In genomic region chr7:97303614-97304013, GRCm38 (mm10) we compare ENCODE assay signal across 25 mouse cellular contexts. TPM values are rescaled to one million over a fixed set of nuclear protein-coding genes. Genes with fewer than 3 reads are reported as not detected.
A peak's percentile ranks its signal among the peaks of the same experiment; 100 is the strongest.
DNase-seq lines count a peak whose midpoint lies in the region; ATAC-seq and TF ChIP-seq lines count a peak whose summit lies in the region.
"Had no signal": no experiment of that assay in that cellular context is flagged by ENCODE, and none has a peak within 500 bp of the region (broad histone marks: within the 10 kb centered on the region; RNA-seq: fewer than 3 reads in every experiment).

No protein-coding gene starts in this region.

- no peak for TF ChIP-seq EP300 in heart, adult 2 months (IDR thresholded peaks at IDR 0.05; ENCODE audit: insufficient read depth, low read depth, low read length)
- no peak for TF ChIP-seq EP300 in liver, postnatal 0 days (IDR thresholded peaks at IDR 0.05; ENCODE audit: low read depth)

- no peaks in the 10 kb centered on the region for H3K36me3 ChIP-seq in heart, adult 2 months (ENCODE audit: control insufficient read depth, insufficient read depth, low read length)
- H3K36me3 ChIP-seq in liver, postnatal 0 days (replicated peaks; ENCODE audit: insufficient read depth, low read length) = peaks cover 17% of the 10 kb centered on the region
- H3K36me3 ChIP-seq in testis, adult 2 months (ENCODE audit: control insufficient read depth, insufficient read depth, low read length) = peaks cover 3% of the 10 kb centered on the region

- 88% methylated on average over 2 of the region's 2 CpGs for WGBS in heart, adult 2 months
- 59% methylated on average over 2 of the region's 2 CpGs for WGBS in liver, postnatal 0 days (ENCODE audit: insufficient replicate concordance)

- H3K79me2 ChIP-seq in heart, adult 2 months (replicated peaks; ENCODE audit: control insufficient read depth, insufficient read depth, low read length) = no peaks in the 10 kb centered on the region

- no peak overlapping the region for H3K9ac ChIP-seq in heart, adult 2 months (ENCODE audit: low read depth, low read length)
- H3K9ac ChIP-seq in liver, postnatal 0 days (replicated peaks) = no peak overlapping the region
- H3K9ac ChIP-seq: embryonic facial prominence, embryonic 12.5 days; hindbrain, embryonic 15.5 days; liver, embryonic 13.5 days; lung, embryonic 14.5 days; midbrain, embryonic 12.5 days; stomach, embryonic 15.5 days had no signal

- peak; percentile 1 for DNase-seq in adrenal gland, adult 2 months
- no peak for DNase-seq in adrenal gland, postnatal 14 days
- peak; percentile 1 to 14 for DNase-seq in heart, adult 2 months
- no peak for DNase-seq in heart, adult 18-20 months
- peak; percentile 8 for DNase-seq in liver, postnatal 0 days
- DNase-seq in liver = no peak
- no peak for DNase-seq in testis, postnatal 14 days (ENCODE audit: low spot score)
- DNase-seq: adrenal gland, adult 8-10 months; cerebellum, adult 8-10 months; gastrocnemius, postnatal 10 days; kidney, adult 8-10 months; kidney, postnatal 10 days; liver, embryonic 13.5 days; lung, embryonic 14.5 days; thymus, adult 2 months; thymus, postnatal 36 days had no signal

- intact Hi-C loops in heart, adult 2 months (cut with DNase I) = no loop called here

- TF ChIP-seq CTCF in heart, adult 2 months (IDR thresholded peaks at IDR 0.05) = no peak
- TF ChIP-seq CTCF in liver, postnatal 0 days (IDR thresholded peaks at IDR 0.05; ENCODE audit: low read depth) = no peak
- TF ChIP-seq CTCF in testis, adult 2 months (IDR thresholded peaks at IDR 0.05; ENCODE audit: control insufficient read depth, insufficient read depth, insufficient replicate concordance, low read depth, low read length) = no peak

- H3K4me1 ChIP-seq in heart, adult 2 months (ENCODE audit: control insufficient read depth, insufficient read depth, low read length) = no peaks in the 10 kb centered on the region
- H3K4me1 ChIP-seq in liver, postnatal 0 days (ENCODE audit: insufficient read depth) = no peaks in the 10 kb centered on the region
- H3K4me1 ChIP-seq in testis, adult 2 months (ENCODE audit: control insufficient read depth, insufficient read depth, low read length) = no peaks in the 10 kb centered on the region
- H3K4me1 ChIP-seq: embryonic facial prominence, embryonic 12.5 days; hindbrain, embryonic 10.5 days; hindbrain, embryonic 15.5 days; midbrain, embryonic 12.5 days; stomach, embryonic 15.5 days had no signal

- no peak for ATAC-seq in liver, postnatal 0 days
- ATAC-seq: activated CD4-positive, CD25-positive, alpha-beta regulatory T cell, adult 4 months; inflammation-experienced regulatory T-cells, adult 6 months had no signal

- no peak overlapping the region for H3K4me3 ChIP-seq in heart, adult 2 months
- H3K4me3 ChIP-seq in liver, postnatal 0 days (ENCODE audit: low read depth, low read length) = no peak overlapping the region
- peak overlapping the region; percentile 49; the same call in 1 of the 2 replicates for H3K4me3 ChIP-seq in testis, adult 2 months (ENCODE audit: control insufficient read depth, low read depth, low read length)
- H3K4me3 ChIP-seq: embryonic facial prominence, embryonic 12.5 days; hindbrain, embryonic 10.5 days; hindbrain, embryonic 15.5 days; liver, embryonic 13.5 days; midbrain, embryonic 12.5 days; stomach, embryonic 15.5 days had no signal

- H3K27me3 ChIP-seq in heart, adult 2 months (ENCODE audit: control insufficient read depth, insufficient read depth, low read length) = no peaks in the 10 kb centered on the region
- H3K27me3 ChIP-seq in liver, postnatal 0 days (ENCODE audit: insufficient read depth, low read length) = no peaks in the 10 kb centered on the region
- H3K27me3 ChIP-seq in testis, adult 2 months (ENCODE audit: control insufficient read depth, insufficient read depth, low read length) = no peaks in the 10 kb centered on the region
- H3K27me3 ChIP-seq: CH12.LX; embryonic facial prominence, embryonic 12.5 days; hindbrain, embryonic 15.5 days; liver, embryonic 13.5 days; midbrain, embryonic 12.5 days; stomach, embryonic 15.5 days had no signal

- no peaks in the 10 kb centered on the region for H3K9me3 ChIP-seq in liver, postnatal 0 days (ENCODE audit: low read length)
- H3K9me3 ChIP-seq: embryonic facial prominence, embryonic 12.5 days; hindbrain, embryonic 10.5 days; hindbrain, embryonic 15.5 days; liver, embryonic 13.5 days; midbrain, embryonic 12.5 days; stomach, embryonic 15.5 days had no signal

- no peak overlapping the region for H3K4me2 ChIP-seq in liver, postnatal 0 days (ENCODE audit: low read depth, low read length)
- H3K4me2 ChIP-seq: embryonic facial prominence, embryonic 12.5 days; hindbrain, embryonic 15.5 days; liver, embryonic 13.5 days; lung, embryonic 14.5 days; midbrain, embryonic 12.5 days; stomach, embryonic 15.5 days had no signal

- no peak for TF ChIP-seq POLR2A in heart, adult 2 months (IDR thresholded peaks at IDR 0.05; ENCODE audit: insufficient read depth, low read depth, low read length)
- no peak for TF ChIP-seq POLR2A in testis, adult 2 months (IDR thresholded peaks at IDR 0.05; ENCODE audit: control insufficient read depth, low read depth, low read length)

- H3K27ac ChIP-seq in heart, adult 2 months = no peak overlapping the region
- no peak overlapping the region for H3K27ac ChIP-seq in liver, postnatal 0 days (ENCODE audit: low read depth)
- no peak overlapping the region for H3K27ac ChIP-seq in testis, adult 2 months (ENCODE audit: control insufficient read depth, insufficient read depth, low read depth, low read length)
- H3K27ac ChIP-seq: embryonic facial prominence, embryonic 12.5 days; hindbrain, embryonic 10.5 days; hindbrain, embryonic 15.5 days; liver, embryonic 13.5 days; midbrain, embryonic 12.5 days; stomach, embryonic 15.5 days had no signal

RNA-seq across cellular contexts. Expression of gene Usp35, which starts 28.2 kb away (rescaled TPM):
- total RNA-seq in adrenal gland, adult 2 months (2021) = 1 to 10 TPM; 7.0 to 8.5 TPM
- polyA plus RNA-seq in adrenal gland, adult 2 months (2012; rRNA removed) = 8.4 and 11.1 TPM in 2 replicates
- total RNA-seq in adrenal gland, postnatal 14 days (2021) = 5.9 and 7.2 TPM in 2 replicates
- 1 to 10 TPM in 1 of 2 experiments, under 1 TPM in 1; 0.84 to 1.0 TPM for total RNA-seq in heart, adult 2 months (2021)
- 2.5 and 2.8 TPM in 2 replicates for polyA plus RNA-seq in heart, adult 2 months (2012; rRNA removed)
- under 1 TPM; 0.41 to 0.60 TPM for total RNA-seq in heart, adult 18-20 months (2021)
- polyA plus RNA-seq in liver, postnatal 0 days (2015; fragmentation: Nextera tagmentation; extraction: Ambion mirVana) = 0.14 and 0.18 TPM in 2 replicates
- polyA plus RNA-seq in testis, adult 2 months (2012; rRNA removed) = 2.9 and 3.6 TPM in 2 replicates

RNA-seq across cellular contexts. Expression of gene Kctd21, which starts 28.5 kb away (rescaled TPM):
- total RNA-seq in adrenal gland, adult 2 months (2021) = 10 to 100 TPM in 1 of 2 experiments, 1 to 10 TPM in 1; 7.3 to 11.4 TPM
- polyA plus RNA-seq in adrenal gland, adult 2 months (2012; rRNA removed) = 5.3 and 5.6 TPM in 2 replicates
- total RNA-seq in adrenal gland, postnatal 14 days (2021) = 5.7 and 5.8 TPM in 2 replicates
- 1 to 10 TPM; 3.7 to 4.1 TPM for total RNA-seq in heart, adult 2 months (2021)
- polyA plus RNA-seq in heart, adult 2 months (2012; rRNA removed) = 3.6 and 6.3 TPM in 2 replicates
- 1 to 10 TPM; 4.1 to 4.9 TPM for total RNA-seq in heart, adult 18-20 months (2021)
- 1.1 and 1.2 TPM in 2 replicates for polyA plus RNA-seq in liver, postnatal 0 days (2015; fragmentation: Nextera tagmentation; extraction: Ambion mirVana)
- 1.2 and 1.3 TPM in 2 replicates for polyA plus RNA-seq in testis, adult 2 months (2012; rRNA removed)

Comparison
In these comparisons a context has a peak if more than half of its experiments do, and no peak if none do; other contexts are left out.
1. DNase-seq: peak in adrenal gland, adult 2 months (single experiment), heart, adult 2 months (2 of 2) and liver, postnatal 0 days (single experiment); none in adrenal gland, postnatal 14 days (single experiment), heart, adult 18-20 months (0 of 2), liver (single experiment) and testis, postnatal 14 days (single experiment).